Mouse (Mus musculus) lung, embryonic 16.5 days (tissue): ENCODE data around the gene Ube2e1. TPM values are rescaled to one million over a fixed set of nuclear protein-coding genes. Genes with fewer than 3 reads are reported as not detected.

Experiments used
- ATAC-seq: fragments of 200-750 bp; cut with Nextera tagmentation; 2 replicates; pipeline ENCODE4 v1.8.0; 2017; ENCODE audit warnings: low read depth, mild to moderate bottlenecking, moderate library complexity
- H3K27ac ChIP-seq: fragments of 300-500 bp; sonication (generic); 2 replicates; pipeline ENCODE4 v1.5.1; 2014; ENCODE audit warnings: mild to moderate bottlenecking, control low read depth, low read length
- H3K27me3 ChIP-seq: fragments of 300-500 bp; sonication (generic); 2 replicates; pipeline ENCODE4 v1.6.1; 2014; ENCODE audit warnings: low read depth, low read length, mixed read lengths; ENCODE audit not compliant: control insufficient read depth, insufficient read depth
- H3K36me3 ChIP-seq: fragments of 300-500 bp; sonication (generic); 2 replicates; pipeline ENCODE4 v1.6.1; 2014; ENCODE audit warnings: low read length; ENCODE audit not compliant: control insufficient read depth, insufficient read depth
- H3K4me1 ChIP-seq: fragments of 300-500 bp; sonication (generic); replicated peaks from 2 replicates; pipeline ENCODE4 v1.6.1; 2014; ENCODE audit warnings: low read length, mixed read lengths; ENCODE audit not compliant: control insufficient read depth, insufficient read depth
- H3K4me2 ChIP-seq: fragments of 300-500 bp; sonication (generic); 2 replicates; pipeline ENCODE4 v1.6.1; 2014; ENCODE audit warnings: low read depth, low read length, control low read depth
- H3K4me3 ChIP-seq: fragments of 300-500 bp; sonication (generic); 2 replicates; pipeline ENCODE4 v1.5.1; 2014; ENCODE audit warnings: mild to moderate bottlenecking, low read length, control low read depth
- H3K9ac ChIP-seq: fragments of 300-500 bp; sonication (generic); 2 replicates; pipeline ENCODE4 v1.6.1; 2014; ENCODE audit warnings: low read length, control low read depth
- H3K9me3 ChIP-seq: fragments of 300-500 bp; sonication (generic); 2 replicates; pipeline ENCODE4 v1.6.1; 2016; ENCODE audit warnings: low read length; ENCODE audit not compliant: control insufficient read depth
- WGBS: fragments of 180-500 bp; shearing (Covaris S2); extraction: QIAGEN DNeasy Blood & Tissue Kit; methylation state at CpG from one replicate; pipeline ENCODE4 v1.1.7; 2014; 5-methylcytosine and 5-hydroxymethylcytosine counted together
- polyA plus RNA-seq: library from polyadenylated mRNA; unstranded; fragments of >200 nt; fragmentation: Nextera tagmentation; extraction: Ambion mirVana; gene quantifications from 2 replicates; pipeline ENCODE4 v1.2.1, GENCODE M21; 2015

Gene Ube2e1
- polyA plus RNA-seq: 117 and 122 TPM in 2 replicates

DNA sequence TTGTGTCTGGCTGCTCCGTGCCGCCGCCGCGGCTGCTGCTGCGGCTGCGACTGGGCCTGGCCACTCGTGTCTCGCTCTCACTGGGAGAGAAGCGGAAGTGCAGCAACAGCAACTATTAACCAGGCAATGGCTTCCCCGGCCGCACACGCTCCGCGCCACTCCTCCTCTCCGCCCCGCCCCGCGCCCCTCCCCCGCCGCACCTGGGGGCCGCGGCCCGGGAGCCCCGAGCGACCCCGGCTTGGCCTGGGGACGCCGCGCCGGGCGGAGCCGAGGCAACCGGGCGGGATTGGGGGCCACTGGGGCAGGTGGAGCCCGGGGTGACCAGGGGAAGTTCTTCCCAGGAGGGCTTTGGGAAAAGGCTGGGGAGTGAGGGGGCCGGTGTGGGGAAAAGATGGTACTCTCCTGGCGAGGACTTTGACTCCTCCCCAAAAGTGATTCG lies at the start of gene Ube2e1:
Gene Ube2e1, minus strand, starts transcription at position 167 of the 439 bp plus-strand sequence.
- peaks cover 16% of the 10 kb centered on the region for H3K4me1 ChIP-seq
- ATAC-seq: peak; percentile 93
- peak within 1 kb of the TSS; percentile 90 for H3K9ac ChIP-seq
- no peaks in the 10 kb centered on the region for H3K27me3 ChIP-seq
- no peaks in the 10 kb centered on the region for H3K9me3 ChIP-seq
- 0% methylated on average over 22 of the region's 39 CpGs for WGBS
- peak within 1 kb of the TSS; percentile 74 for H3K4me2 ChIP-seq
- peak within 1 kb of the TSS; percentile 78 for H3K27ac ChIP-seq
- H3K4me3 ChIP-seq: peak within 1 kb of the TSS; percentile 72
- 0 out of 2 replicates have a peak, but pooled peaks cover 4% of the 10 kb centered on the region for H3K36me3 ChIP-seq

DNA sequence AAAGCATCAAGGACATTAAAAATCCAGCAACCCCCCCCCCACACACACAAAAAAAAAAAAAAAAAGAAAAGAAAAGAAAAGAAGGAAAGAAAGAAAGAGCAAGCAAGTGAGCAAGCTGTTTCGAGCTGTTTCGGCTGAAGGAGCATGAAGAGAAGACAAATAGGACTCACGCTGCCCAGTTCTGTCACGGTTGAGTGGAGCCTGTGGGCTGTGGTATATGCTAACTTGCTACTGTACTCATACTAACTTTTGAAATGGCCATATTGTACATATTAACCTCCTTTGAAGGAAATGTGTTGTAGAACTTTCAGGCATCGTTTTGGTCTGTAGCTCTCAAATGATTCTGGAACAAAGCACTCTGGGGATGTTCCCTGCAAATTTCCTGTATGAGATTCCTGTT lies 48.2 kb upstream of the Ube2e1 start:
- no peaks in the 10 kb centered on the region for H3K27me3 ChIP-seq
- H3K4me1 ChIP-seq: peaks cover 3% of the 10 kb centered on the region; the same call in 1 of the 2 replicates
- ATAC-seq: no peak
- no peaks in the 10 kb centered on the region for H3K36me3 ChIP-seq
- no peak overlapping the region for H3K27ac ChIP-seq
- H3K4me2 ChIP-seq: no peak overlapping the region
- no peaks in the 10 kb centered on the region for H3K9me3 ChIP-seq
- WGBS: 85% methylated on average over 5 of the region's 5 CpGs
- no peak overlapping the region for H3K4me3 ChIP-seq
- H3K9ac ChIP-seq: no peak overlapping the region

DNA sequence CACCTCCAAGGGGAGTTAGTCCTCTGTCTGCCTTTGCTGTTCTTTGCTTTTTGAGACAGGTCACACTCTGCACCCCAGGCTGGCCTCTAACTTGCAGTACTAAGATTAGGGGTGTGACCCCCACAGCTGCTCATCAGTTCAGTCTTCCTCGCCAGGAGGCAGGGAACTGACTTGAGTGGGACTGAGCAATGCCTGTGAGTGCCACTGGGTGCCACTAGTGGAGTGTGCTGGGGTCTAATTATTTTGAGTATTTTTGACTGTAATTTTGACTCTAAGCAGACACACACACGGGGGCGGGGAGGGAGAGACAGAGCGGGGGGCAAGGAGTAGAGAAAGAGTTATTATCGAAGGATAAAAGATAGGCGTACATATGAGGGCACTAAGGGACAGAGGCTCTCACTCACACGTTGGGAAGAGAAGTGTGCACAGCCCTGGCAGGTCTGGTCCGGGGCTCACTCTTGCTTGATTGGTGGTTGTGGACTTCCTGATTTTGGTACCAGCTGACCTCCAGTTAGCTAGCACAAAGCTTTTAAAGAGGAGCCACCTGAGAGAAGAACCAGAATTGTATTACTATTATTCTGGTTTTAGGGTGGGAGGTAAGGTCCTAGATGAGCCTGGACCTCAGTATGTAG lies 46.4 kb upstream of the Ube2e1 start:
- peak; percentile 56; the same call in 1 of the 2 replicates for ATAC-seq
- Histone ChIP-seq H3K4me2 (no peak overlapping the region), H3K9me3 (no peaks in the 10 kb centered on the region), H3K4me3 (no peak overlapping the region), H3K4me1 (peaks cover 3% of the 10 kb centered on the region; the same call in 1 of the 2 replicates), H3K36me3 (no peaks in the 10 kb centered on the region), H3K27me3 (no peaks in the 10 kb centered on the region), H3K27ac (no peak overlapping the region), H3K9ac (no peak overlapping the region)
- WGBS: 51% methylated on average over 8 of the region's 8 CpGs

DNA sequence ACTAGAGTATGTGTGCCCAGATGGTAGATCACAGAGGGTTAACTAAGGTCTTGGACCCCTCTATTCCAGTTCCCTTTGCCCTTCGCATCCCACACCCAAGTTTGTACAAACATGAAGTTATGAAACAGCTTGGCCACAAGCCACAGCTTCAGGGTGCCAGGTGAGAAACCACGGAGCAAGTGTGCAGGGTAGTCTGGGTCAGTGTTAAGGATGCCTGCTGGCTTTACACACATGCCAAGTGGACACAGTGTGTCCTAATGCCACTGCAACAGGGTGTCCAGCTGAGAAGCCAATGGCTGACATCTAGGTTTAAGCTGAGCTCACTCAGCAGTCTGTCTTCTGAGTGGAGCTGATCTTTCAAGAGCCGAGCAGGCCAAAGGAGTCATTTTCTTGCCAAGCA lies 44.5 kb upstream of the Ube2e1 start:
- Histone ChIP-seq H3K9ac (no peak overlapping the region), H3K27ac (no peak overlapping the region), H3K36me3 (no peaks in the 10 kb centered on the region), H3K4me2 (no peak overlapping the region), H3K4me3 (no peak overlapping the region), H3K9me3 (no peaks in the 10 kb centered on the region), H3K27me3 (no peaks in the 10 kb centered on the region), H3K4me1 (peaks cover 3% of the 10 kb centered on the region; the same call in 1 of the 2 replicates)
- no peak for ATAC-seq
- WGBS: 34% methylated on average over 3 of the region's 3 CpGs

DNA sequence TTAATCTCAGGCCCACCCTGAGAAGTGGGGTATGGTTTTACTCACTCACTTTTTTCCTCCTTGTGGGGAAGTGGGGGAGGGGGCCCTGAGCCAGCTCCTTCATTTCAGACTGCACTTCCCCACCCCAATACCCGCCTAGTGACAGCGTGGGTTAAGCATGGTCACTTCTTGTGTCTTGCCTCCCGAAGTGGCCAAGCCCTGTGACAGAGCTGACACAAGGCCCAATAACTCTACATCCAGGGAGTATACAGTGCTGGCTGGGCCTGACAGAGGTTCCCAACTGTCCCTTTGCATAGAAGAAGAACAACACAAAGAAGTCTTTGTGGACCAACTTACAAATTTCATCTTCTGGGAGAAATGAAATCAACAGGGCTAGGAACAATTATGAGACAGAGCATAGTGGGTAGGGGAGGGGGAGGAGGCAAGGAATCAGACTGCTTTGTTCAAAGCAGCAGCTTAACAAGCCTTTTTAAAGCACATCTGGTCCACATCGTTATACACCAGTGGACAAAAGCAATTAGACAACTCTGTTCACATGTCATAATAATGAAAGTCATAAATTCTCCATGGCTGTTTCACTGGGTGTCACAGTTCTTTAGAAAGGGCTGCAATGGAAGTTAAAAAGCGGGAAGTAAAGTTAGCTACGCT lies 42.2 kb upstream of the Ube2e1 start:
- no peaks in the 10 kb centered on the region for H3K9me3 ChIP-seq
- no peak overlapping the region for H3K4me2 ChIP-seq
- H3K9ac ChIP-seq: no peak overlapping the region
- WGBS: 59% methylated on average over 6 of the region's 6 CpGs
- no peak for ATAC-seq
- H3K4me3 ChIP-seq: no peak overlapping the region
- no peaks in the 10 kb centered on the region for H3K27me3 ChIP-seq
- H3K36me3 ChIP-seq: no peaks in the 10 kb centered on the region
- H3K27ac ChIP-seq: no peak overlapping the region
- peaks cover 3% of the 10 kb centered on the region; the same call in 1 of the 2 replicates for H3K4me1 ChIP-seq

DNA sequence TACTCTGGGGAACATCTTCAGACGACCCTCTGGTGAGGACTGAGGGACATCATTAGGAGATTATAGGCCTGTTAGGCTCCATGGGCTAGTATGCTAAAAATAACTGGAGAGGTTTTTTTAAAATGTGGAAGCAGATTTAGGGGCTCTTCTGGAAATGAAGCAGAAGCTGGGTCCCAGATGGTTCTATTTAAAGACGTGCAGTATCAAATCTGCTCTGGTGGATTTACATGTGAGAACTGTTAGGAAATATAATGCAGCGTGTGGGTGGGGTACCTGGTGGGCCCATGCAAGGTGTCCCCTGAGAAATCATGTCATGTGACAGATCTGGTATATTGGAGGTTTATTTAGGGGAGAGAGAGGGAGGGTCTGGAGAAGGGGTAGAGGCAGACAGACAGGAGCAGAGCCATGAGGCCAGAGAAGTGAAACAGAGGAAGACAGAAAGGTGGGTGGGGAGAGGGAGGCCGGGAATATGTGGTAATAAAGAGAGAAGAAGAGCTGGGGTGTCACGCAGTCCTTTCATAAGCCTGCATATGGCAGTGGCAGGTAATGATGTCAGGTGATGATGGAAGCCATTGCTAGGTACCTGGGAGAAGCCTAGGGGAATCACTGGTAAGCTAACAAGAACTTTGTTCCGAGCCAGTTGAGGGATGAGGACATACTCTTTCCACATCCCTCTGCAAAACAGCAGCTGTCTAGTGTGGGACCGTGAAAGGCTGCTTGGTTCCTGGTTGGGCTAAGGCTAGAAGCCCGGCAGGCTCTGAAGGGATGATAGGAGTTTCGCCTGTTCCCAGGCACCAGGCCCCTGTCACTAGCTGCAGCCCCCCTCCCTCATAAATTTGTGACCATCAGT lies 41.3 kb upstream of the Ube2e1 start:
- peaks cover 3% of the 10 kb centered on the region; the same call in 1 of the 2 replicates for H3K4me1 ChIP-seq
- WGBS: 79% methylated on average over 9 of the region's 9 CpGs
- H3K9ac ChIP-seq: no peak overlapping the region
- no peak overlapping the region for H3K4me3 ChIP-seq
- ATAC-seq: no peak
- no peaks in the 10 kb centered on the region for H3K9me3 ChIP-seq
- no peak overlapping the region for H3K4me2 ChIP-seq
- H3K36me3 ChIP-seq: no peaks in the 10 kb centered on the region
- no peak overlapping the region for H3K27ac ChIP-seq
- H3K27me3 ChIP-seq: no peaks in the 10 kb centered on the region

DNA sequence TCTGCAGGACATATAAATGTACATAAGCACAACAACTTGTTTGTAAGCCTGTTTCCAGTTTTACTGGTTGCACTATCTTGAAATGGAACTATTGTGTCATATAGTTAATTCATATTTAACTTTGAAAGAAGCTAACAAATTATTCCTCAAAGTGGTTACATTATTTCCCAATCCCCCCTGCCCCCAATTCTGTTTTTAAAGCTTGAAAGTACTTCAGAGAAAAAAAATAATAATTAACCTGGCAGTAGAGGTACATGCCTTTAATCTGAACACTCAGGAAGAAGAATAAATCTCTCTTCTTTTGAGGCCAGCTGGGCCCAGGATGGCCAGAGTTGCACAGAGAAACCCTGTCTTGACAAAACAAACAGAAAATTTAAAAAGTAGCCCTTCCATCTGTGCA lies 37.4 kb upstream of the Ube2e1 start:
- no peak for ATAC-seq
- Histone ChIP-seq H3K9me3 (no peaks in the 10 kb centered on the region), H3K9ac (no peak overlapping the region), H3K4me1 (no peaks in the 10 kb centered on the region), H3K4me3 (no peak overlapping the region), H3K27me3 (no peaks in the 10 kb centered on the region), H3K4me2 (no peak overlapping the region), H3K27ac (no peak overlapping the region), H3K36me3 (no peaks in the 10 kb centered on the region)

DNA sequence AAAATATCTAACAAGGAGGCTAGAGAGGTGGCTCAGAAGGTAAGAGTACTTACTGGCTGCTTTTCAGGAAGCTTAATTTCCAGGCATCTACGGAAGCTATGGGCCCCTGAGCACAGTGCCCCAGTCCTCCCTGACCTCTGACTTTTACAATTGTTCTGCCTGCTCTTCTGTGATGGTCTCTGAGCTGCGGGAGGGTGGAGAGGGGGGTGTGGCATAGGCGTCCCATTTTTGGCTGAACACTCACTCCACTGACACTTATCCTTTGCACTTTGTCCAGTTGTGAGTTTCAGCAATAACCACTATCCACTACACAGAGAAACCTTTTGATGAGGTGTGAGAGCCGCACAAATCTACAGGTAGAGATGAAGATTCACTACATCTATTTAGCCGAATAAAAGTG lies 35.4 kb upstream of the Ube2e1 start:
- Histone ChIP-seq H3K9ac (no peak overlapping the region), H3K36me3 (no peaks in the 10 kb centered on the region), H3K9me3 (no peaks in the 10 kb centered on the region), H3K27ac (no peak overlapping the region; the same call in 1 of the 2 replicates), H3K4me1 (no peaks in the 10 kb centered on the region), H3K4me3 (no peak overlapping the region), H3K4me2 (no peak overlapping the region), H3K27me3 (no peaks in the 10 kb centered on the region)
- WGBS: 42% methylated on average over 5 of the region's 5 CpGs
- ATAC-seq: 0 out of 2 replicates have a peak, but pooled peaks have one; percentile 15

DNA sequence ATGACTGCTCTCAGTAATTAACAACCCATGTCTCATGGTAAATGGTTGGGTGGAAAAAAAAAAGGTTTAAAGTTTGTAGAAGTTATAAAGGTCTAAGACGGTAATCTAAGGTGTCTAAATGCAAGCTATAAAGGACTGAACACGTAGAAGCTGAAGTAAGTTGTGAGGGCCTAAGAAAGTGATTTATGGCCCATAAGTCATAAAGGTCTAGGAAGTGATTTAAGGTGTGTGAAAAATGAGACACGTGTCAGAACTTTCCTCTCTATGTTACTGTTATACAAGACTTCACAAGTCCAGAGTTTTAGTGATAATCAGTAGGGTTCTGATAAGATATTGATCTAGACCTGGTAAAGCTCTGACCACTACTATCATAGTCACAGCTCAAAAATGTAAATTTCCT lies 32.7 kb upstream of the Ube2e1 start:
- H3K4me2 ChIP-seq: no peak overlapping the region
- no peak overlapping the region for H3K9ac ChIP-seq
- ATAC-seq: no peak
- no peaks in the 10 kb centered on the region for H3K4me1 ChIP-seq
- no peak overlapping the region for H3K27ac ChIP-seq
- H3K4me3 ChIP-seq: no peak overlapping the region
- no peaks in the 10 kb centered on the region for H3K36me3 ChIP-seq
- H3K27me3 ChIP-seq: no peaks in the 10 kb centered on the region
- no peaks in the 10 kb centered on the region for H3K9me3 ChIP-seq
- WGBS: 54% methylated on average over 3 of the region's 3 CpGs
